Mouse (Mus musculus) heart, adult 11 months (tissue): ENCODE data around the gene Ddi2.

Experiments used
- DNase-seq: peaks from one replicate; pipeline ENCODE4 v3.0.0; 2022

The Ddi2 gene

DNA sequence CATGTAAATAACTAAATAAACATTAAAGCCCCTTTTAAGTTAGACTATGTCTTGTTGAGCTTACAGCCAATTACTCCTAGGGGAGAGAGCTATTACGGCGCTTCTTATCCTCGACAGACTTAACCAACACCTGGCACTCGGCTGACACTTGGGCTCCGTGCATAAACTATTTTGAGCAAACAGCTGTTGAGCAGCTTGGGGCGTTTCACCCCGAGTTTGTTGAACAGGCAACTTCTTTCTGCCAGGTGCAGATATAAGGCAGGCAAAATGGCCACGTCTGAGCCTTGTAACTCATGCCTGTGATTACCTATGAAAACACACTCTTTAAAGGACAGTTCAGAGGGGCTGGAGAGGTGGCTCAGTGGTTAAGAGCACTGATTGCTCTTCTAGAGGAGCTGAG is 14.8 kb upstream of the Ddi2 start:
- no peak for DNase-seq

DNA sequence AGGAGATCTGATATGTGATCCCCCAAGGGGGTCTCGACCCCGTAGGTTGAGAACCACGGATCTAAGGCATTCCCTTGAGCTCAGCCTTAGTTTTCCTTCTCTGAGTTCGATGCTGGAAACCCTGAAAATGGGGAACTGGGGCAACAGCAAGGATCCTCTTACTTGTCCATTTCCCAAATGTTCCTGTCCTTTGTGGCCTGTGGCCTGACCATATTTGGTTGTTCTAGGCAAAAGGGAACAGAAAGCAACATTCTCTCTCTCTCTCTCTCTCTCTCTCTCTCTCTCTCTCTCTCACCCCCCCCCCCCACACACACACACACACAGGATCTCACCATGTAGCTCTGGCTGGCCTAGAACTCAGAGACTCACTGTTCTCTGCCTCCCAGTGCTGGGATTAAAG is 13.6 kb upstream of the Ddi2 start:
- no peak for DNase-seq

DNA sequence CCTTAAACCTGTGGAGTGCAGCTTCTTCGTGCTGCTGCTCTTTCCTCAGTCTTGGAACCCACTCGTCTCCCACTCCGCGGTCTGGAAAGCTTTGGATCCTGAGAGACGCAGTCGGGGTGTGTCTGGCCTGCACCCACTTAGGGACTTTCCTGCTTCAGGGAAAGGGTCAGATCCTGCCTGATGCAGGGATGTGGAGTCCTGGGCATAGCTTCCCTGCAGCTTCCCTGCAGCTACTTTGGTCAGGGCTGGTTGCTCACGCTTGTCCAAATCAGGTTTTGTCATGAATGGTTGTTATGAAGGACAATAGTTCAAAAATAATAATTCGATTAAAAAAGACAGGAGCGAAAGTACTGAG is 12.0 kb upstream of the Ddi2 start:
- DNase-seq = no peak

DNA sequence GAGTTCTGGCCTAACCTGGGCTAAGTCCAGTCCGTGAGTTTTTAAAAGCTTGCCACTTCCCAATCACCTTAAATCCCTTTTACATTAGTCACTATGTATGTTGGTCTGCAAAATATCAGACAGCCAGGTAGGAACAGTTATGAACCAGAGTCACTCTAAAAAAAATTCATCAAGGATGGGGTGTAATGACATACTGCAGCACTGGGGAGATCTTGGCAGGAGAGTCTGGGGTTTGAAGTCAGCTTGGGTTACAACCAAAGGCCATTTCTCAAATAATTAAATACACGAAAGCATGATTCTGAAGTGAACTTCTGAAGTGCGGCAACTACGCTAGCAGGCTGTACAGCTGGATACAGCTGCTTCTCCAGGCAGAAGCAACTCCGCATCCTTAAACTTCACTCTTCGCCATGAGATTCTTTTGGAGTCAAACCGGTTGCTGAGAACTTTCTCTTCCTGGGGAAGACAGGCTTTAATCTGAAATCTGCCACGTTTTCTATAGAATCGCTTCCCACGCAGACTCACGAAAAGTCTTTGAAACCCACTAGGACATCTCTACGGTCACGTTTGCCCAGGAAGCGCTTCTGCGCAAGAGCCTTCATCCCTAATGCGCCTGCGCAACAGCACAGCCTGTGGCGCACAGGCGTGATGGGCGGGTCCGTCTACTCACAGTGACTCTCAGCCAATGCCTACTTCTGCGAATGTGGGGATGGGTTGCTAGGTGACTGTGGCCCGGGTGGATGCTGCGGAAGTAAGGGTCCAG is 11.4 kb upstream of the Ddi2 start:
- DNase-seq = peak; percentile 99

DNA sequence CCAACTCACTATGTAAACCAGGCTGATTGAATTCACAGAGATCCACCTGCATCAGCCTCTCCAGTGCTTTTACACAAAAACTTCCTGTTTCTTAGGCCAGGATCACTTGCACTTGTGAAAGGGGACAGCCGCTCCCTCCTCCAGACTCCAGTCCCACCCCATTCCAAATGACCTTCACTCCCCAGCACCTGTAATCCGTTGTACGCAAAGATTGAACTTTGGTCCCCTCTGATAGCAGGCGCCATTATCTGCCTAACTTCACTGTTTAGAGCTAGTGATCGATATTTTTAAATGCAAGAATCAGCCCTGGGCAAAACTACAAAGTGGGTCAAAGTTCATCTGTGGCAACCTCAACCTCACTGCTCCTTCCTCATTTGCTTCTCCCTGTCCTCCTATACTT is 8.5 kb upstream of the Ddi2 start:
- no peak for DNase-seq

DNA sequence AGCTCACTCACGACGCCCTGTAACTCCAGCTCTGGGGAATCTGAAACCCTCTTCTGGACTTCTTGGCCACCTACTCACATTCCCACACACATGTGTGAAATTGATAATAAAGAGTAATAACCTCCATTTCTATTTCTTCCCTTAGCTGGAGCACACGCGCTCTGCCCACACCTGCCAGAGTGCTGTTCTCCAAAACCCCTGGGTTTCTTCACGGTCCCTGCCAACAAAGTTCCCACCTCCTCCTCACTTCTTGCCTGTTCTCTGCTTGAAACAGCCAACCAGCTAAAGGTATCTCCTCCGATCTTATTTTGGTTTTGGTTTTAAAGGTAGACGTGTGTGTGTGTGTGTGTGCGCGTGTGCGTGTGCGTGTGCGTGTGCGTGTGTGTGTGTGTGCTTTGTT is 7.2 kb upstream of the Ddi2 start:
- no peak for DNase-seq

DNA sequence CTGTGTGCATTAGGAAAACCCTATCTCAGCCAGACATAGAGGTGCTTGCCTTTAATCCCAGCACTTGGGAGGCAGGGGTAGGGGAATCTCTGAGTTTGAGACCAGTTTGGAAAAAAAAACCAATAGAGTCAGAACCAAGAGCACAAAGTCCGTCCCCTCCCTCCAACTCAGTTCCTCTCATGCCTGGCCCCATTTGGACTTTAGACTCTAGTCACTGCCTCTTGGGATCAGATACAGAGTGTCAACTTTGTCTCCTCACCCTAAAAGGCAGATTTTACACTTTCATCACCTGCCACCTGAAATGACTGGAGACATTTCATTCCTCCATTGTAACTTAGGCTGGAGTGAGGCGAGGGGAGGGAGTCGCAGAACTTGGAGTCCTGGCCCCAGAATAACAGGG is 6.0 kb upstream of the Ddi2 start:
- DNase-seq = no peak

DNA sequence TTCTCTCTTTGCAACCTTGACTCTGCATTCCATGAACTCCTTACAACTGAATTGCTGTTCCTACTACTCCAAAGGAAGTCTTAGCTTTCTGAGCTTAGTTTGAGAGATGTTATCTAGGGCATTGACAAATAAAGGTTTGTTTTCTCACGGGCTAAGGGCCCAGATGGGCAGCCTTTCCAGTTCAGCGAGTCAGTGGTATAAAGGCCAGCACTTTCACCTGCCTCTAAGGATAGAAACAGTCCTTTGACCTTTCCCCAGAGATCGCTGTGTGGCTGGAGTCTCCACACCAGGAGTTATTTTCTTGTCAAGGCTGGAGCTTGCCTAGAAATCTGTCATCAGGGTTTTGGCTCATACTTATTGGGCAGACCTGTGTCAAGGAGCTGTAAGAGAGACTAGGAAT is 2.5 kb upstream of the Ddi2 start:
- DNase-seq = no peak

DNA sequence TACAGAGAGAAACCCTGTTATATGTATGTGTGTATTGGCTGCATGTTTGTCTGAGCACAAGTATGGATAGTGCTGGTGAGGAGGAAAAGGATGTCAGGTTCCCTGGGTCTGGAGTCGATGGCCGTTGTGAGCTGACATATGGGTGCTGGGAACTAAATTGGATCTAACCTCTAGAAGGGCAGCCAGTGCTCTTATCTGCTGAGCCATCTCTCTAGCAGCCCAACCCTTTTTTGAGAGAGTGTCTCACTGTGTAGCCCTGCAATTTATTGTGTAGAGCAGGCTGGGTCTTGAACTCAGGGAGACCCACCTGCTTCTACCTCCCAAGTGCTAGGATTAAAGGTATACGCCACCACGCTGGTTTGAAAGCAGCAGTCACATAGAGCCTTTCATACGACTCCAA is 2.1 kb upstream of the Ddi2 start:
- no peak for DNase-seq

DNA sequence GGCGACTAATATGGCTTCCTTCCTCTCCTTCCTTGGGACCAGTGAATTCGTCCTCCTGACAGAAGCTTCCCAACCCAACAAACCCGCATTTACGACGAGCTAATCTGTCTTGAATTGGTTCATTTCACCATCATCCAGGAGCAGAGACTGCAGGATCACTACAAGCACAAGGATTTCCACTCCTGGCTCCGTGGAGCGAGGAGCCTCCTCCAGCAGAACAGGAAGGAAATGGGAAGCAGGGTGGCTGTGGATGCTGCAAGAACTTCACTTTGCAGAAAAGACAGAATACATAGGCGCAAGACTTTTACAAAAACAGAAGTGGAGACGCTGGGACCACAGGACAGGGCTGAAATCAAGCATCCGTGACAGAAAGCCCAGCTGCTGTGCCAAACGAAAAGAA is 1.4 kb upstream of the Ddi2 start:
- DNase-seq = peak; percentile 92

DNA sequence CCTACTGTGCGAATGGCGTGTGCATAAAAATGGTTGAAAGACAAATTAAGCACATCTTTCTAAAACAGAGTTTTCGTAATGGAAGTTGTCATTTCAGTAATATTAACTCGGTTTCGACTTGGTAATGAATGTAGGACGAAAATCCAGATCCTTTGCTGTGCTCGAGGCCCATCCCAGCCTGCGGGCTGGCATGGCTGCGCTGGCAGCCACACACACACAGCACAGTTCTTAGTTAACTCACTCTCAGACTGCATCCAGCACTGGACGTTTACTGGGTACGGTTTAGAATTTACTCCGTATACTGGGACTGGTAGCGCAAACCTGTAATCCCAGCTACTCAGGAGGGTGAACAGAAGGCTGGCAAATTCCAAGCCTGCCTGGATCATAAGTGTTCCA is 452 bp upstream of the Ddi2 start:
- DNase-seq = no peak

DNA sequence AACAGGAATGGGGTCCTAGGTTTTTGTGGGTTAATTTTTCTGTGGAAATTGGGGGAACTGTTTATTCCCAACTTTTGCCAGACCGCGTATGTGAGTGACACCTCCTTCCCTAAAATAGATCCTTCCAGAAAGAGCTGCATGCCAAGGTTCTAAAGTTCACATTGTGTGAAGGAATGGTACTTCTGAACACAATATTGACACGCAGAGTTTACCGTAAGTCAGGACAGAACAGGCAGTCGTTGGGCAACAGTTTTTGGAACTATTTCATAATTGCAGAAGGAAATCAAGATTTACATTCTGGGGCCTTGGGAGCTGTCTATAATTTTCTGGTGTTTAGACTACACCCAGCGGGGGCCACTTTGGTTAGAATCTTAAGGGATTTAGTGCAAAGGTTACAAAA is 1.3 kb downstream of the Ddi2 start:
- no peak for DNase-seq

DNA sequence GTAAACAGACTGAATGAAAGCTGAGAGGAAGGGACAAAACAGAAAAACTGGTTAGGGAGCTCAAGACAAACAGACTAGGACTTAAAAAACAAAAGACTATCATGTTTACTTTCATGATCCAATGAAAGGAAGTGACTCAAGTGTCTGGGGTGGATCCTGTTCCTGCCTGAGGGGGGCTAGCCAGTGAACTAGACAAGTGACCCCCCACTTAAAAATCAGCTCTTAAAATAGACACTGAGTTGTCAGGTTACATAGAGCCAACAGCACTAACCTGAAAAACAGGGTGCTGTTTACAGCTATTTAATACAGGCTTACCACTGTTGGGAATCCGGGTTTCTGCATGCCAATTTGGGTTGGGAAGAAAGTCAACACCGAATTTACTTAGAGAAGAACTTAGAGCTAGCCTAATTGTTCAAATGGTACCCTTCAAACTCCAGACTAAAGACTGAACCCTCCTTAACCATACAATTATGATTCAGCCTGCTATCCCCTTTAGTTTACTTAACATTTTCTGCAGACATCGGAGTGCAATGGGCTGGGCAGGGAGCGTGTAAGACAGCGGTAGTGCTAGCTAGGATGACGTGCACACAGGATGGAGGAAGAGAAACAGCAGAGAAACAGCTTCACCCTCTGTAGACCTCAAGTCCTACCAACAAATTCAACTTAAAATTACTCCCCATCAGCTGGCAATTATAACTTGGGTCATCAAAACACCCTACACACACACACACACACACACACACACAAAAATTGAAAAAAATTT is 2.3 kb downstream of the Ddi2 start:
- DNase-seq = no peak

DNA sequence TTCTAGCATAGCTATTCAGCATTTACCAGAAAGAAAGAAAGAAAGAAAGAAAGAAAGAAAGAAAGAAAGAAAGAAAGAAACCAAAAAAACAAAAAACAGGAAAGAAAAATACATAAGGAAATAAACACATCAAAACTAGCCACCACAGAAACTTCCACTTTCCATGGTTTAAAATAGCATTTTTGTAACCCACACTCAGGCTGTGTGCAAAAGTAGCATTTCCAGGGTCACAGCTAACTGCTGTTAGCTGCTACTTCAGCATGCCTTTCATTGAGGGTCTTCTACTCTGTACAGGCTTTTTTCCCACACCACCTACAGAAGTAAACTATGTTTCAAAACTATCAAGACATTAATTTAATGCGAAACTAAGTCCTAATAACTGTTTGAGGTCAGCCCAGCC is 3.9 kb downstream of the Ddi2 start:
- no peak for DNase-seq

DNA sequence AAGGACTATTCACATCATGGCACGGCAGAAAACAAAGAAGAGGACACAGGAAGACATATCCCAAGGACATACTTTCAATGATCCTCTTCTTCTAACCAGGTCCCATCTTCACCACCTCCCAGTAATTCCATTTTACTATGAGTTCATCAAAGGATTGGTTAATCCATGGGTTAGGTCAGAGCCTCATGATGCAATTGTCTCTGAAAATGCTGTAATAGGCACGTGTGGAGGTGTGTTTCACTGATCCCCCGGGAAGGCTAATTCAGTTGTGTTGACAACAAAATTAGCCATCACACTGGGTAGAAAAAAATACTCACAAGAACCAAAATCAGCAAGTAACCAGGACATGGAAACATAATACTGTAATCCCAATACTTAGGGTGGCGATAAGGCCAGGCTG is 5.6 kb downstream of the Ddi2 start:
- no peak for DNase-seq

DNA sequence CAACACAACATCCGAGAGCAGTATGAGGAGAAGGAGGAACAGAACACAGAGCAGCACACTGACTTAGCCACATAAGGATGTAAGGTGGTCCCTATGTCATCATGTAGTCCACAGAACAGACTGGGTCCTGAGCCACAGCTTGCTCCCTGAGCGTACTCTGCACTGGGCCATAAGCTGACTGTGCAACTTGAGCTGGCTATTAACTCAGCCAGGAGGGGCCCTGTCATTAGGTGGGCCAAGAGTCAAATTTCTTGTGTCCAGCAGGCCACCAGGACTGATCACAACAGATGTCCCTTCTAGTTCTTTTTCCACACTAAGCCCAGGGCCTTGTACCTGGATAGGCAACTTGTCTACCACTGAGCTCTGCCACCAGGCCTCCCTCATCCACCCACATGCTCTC is 8.2 kb downstream of the Ddi2 start:
- DNase-seq = no peak

DNA sequence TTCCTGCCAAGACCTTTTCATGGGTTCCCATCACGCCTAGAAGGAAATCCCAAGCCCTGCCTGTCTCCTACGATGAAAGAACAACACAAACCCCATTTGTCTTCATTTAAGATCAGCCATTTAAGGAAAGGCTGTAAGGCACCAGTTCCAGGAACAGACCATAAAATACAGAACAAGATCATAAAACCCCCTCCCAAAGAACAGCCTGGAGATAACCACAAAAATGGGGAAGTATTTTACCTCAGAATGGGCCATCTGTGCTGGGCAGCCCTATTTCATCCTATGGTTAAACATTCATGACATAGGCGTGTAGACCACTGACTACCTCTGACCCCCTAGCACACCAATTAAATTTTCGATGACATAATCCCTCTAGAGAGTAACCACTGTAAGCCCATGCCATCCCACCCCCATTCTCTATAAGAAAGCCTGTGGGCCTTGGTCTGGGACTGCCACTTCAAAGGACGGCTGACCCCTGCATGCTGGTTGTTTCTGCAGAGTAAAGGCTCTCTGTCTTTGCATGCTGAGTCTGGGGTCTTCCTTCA is 9.5 kb downstream of the Ddi2 start:
- no peak for DNase-seq

DNA sequence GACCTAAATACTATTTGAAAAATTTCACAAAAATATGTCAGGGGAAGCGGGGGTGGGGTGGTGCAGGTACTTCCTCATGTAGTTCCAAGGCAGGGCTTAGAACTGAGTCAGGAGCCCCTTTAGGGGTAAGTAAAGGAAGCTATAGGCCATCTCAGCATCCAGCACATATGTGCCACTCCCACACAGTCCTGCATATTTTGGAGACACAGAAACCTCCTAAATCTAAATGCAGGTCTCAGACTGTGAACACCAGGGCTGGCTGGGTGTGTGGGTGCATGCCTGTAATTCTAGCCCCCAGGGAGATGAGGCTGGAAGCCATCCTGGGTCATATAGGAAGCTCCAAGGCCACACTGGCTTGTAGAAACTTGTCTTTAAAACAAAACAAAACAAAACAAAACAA is 12.0 kb downstream of the Ddi2 start:
- DNase-seq = no peak

DNA sequence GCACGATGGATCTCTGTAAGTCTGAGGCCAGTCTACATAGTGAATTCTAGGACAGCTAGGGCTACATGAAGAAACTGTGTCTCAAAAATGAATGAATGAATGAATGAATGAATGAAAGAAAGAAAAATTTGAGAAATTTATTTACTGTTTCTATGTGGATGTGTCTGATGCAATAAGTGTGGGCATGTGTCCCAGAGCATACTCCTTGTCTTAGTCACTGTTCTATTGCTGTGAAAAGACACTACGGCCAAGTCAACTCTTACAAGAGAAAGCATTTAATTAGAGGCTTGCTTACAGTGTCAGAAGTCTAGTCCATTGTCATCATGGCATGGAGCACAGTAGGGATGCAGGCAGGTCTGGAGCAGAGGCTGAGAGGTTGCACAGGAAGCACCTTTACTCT is 14.2 kb downstream of the Ddi2 start:
- no peak for DNase-seq

DNA sequence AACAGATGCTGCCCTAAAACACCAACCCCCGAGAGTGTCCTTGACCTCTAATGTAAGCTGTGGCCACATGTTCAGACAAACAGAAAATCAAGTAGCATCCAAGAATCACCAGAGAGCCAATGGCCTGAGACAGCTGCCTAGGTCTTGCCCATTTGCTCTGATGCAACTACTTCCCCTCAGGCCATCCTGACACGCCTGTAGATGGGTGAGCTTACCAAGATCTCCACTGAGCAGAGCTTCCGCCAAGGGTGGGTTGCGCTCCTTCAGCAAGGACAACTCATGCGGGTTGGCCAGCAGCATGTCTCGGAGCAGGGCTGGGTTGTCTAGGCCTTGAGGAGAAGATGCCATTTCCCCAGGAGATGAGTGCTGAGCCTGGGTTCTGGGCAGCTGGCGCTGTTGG is 15.2 kb downstream of the Ddi2 start:
- DNase-seq = no peak

DNA sequence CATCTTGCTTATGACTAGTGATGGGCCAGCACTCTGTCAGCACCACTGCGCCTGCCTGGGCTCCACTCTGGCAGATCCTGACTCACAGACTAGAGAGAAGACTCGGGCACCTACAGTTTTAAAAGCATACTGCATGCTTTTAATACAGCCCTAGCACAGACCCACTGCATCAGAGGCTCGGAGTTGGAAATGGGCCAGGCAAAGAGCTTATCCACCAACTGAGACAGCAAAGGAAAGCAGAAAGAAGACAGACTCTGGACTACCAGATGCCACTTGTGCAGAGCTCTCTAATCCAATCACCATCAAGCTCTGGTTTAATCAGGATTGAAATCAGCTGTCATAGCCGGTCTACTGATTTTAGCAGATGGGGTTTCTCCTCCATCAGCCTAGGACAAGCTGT is 17.9 kb downstream of the Ddi2 start:
- no peak for DNase-seq

DNA sequence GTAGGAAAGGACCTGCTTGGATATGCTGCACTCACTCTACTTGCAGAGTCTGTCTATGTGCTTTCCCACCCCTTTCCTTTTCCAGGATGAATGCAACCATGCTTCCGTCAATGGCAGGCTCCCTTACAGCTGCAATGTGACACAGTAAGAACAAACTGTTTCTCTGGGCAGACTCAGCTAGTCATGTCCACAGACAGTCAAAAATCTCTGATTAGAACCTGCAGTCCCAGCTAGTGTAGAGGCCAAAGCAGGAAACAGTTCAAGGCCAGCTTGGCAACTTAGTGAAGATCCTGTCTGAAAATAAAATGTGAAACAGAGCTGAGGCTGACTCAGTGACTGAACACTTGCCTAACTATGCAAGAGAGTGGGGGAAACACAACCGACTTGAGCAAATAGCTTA is 18.6 kb downstream of the Ddi2 start:
- peak; percentile 96 for DNase-seq

DNA sequence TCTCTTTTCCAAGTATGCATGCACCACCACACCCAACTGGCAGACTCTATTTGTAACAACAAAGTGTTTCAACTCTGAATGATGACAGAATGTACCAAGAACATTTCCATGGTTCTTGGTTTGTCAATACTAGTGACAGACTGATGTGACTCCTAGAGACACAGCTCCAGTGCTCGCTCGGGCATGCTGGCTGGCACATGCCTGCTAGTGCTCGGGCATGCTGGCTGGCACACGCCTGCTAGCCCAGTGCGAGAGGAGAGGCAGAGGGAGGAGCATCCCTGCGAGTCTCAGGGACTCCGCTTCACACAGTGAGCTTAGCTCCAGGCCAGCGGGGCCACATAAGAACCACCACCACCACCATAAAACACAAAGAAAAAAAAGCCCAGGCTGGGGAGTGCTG is 28.5 kb downstream of the Ddi2 start:
- DNase-seq = no peak

DNA sequence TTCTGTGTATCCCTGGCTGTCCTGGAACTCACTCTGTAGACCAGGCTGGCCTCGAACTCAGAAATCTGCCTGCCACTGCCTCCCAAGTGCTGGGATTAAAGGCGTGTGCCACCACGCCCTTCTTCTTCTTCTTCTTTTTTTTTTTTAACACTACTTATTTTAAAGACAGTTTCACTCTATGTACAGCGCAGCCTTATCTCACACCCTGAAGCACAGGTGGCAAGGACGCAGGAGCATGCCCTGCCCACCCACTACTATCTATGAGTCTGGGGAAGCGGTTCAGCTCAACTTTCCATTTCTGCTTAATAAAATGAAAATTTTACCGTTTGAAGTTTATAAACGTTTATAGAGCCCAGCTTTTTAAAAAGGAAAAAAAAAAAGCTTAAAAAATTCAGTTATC is 34.7 kb downstream of the Ddi2 start:
- no peak for DNase-seq

DNA sequence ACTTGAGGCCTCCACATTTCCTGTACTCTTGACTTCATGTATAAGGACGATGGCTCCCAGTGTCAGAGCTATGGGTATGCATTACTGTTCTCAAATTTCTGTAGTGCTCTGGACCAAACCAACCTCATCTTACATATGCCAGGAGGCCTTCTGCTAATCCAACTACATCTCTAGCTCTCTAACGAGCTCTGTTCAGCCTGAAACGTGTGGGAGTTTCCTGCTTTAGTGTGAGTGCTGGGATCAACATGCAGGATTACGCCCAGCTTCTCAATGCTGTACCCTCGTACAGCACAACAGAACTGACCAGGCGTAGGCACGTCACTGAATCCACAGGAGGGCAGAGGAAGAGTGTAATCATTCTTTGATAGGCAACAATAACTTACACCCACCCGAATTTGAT is 36.7 kb downstream of the Ddi2 start:
- DNase-seq = no peak
